Mouse (Mus musculus) kidney, adult 2 months (tissue): ENCODE measurements at regions not wholly inside any gene's neighbourhood (a gene's known extent, or its start where the extent isn't known, plus 50 kb on each side); places are given as distances from the start of the nearest gene placed in this dataset.

Experiments used
- CTCF ChIP-seq: fragments of 200-500 bp; conservative IDR thresholded peaks from 2 replicates; pipeline ENCODE4 v1.5.1; 2011; ENCODE audit warnings: low read depth, mild to moderate bottlenecking, control low read depth, low read length, moderate library complexity, mixed read lengths; ENCODE audit not compliant: insufficient read depth, insufficient read length
- POLR2A ChIP-seq: fragments of 200-500 bp; IDR thresholded peaks from one replicate; pipeline ENCODE4 v1.6.1; 2011; ENCODE audit warnings: low read depth, low read length, control low read depth

DNA sequence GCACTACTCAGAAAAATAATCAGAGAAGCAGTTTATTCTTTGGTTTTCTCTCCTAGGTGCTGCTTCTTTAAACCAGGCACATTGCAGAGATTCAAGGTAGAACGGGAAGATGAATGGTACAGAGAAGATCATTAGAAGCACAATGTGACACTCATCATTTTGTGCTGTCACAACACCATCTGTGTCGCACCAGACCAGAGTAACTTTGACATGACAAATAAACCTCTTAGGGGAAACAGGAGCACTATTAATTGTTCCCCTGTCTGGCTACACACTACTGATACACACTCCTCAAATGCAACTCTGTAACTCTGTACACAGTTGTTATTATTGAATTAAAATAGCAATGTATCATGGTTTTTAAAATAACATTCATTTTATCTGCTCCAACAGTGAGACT lies 380.2 kb downstream of the Nsun3 start:
- no peak for TF ChIP-seq CTCF
- TF ChIP-seq POLR2A = no peak
